Mouse (Mus musculus): Measurements from ENCODE around the gene H2afv. TPM values are rescaled to one million over a fixed set of nuclear protein-coding genes. Genes with fewer than 3 reads are reported as not detected.

Gene H2afv
- total and polyA plus RNA-seq, 3 experiments, result 46.6 to 73.2 (median 63.7) TPM

- in situ Hi-C loops (cut with MboI; ENCODE audit: low pct_ligation_motif_present, low pct_unique_long_range_greater_than_20kb, low sequenced_read_pairs), result no loop called here
Measured at GRCm38 (mm10) chr11:6486916-6487315, 42.7 kb upstream of the H2afv start.

GRCm38 (mm10) chr11:6484244-6484959 lies 40.2 kb upstream of the H2afv start:
- H3K36me3 ChIP-seq (replicated peaks in 1 of 2; ENCODE audit: control insufficient read depth in 1 of 2, insufficient read depth in 1 of 2, low read length in 1 of 2), result no peaks in the 10 kb centered on the region
- no peak for DNase-seq (ENCODE audit: extremely low read depth)
- dilution Hi-C loops (cut with MboI; ENCODE audit: extremely low pct_ligation_motif_present, extremely low pct_unique_long_range_greater_than_20kb, low sequenced_read_pairs), result no loop called here
- peaks cover 0 to 21% of the 10 kb centered on the region in 2 experiments; a peak in 2 of 4 replicates for H3K4me1 ChIP-seq (ENCODE audit: control insufficient read depth in 1 of 2, insufficient read depth in 2 of 2)
- TF ChIP-seq CHD1 (IDR thresholded peaks at IDR 0.05; ENCODE audit: low read depth, low read length) (no peak), UBTF (IDR thresholded peaks at IDR 0.05; ENCODE audit: low read depth, low read length) (no peak), ZKSCAN1 (IDR thresholded peaks at IDR 0.05; ENCODE audit: borderline replicate concordance, low read depth, low read length) (no peak), HCFC1 (IDR thresholded peaks at IDR 0.05; ENCODE audit: low read depth, low read length) (no peak), ZC3H11A (IDR thresholded peaks at IDR 0.05; ENCODE audit: low read depth, low read length) (no peak), JUN (IDR thresholded peaks at IDR 0.05; ENCODE audit: insufficient read depth, low read depth, low read length) (no peak), CTCF (conservative IDR thresholded peaks at IDR 0.05 in 1 of 2, IDR thresholded peaks at IDR 0.05 in 1 of 2; ENCODE audit: low read depth in 2 of 2, low read length in 2 of 2) (no peak), TCF12 (IDR thresholded peaks at IDR 0.05; ENCODE audit: low read depth, low read length) (no peak), POLR2A (IDR thresholded peaks at IDR 0.05; ENCODE audit: low read depth, low read length) (no peak), MXI1 (IDR thresholded peaks at IDR 0.05; ENCODE audit: low read depth, low read length) (no peak), IRF4 (IDR thresholded peaks at IDR 0.05; ENCODE audit: low read depth, low read length) (no peak), MAZ (IDR thresholded peaks at IDR 0.05; ENCODE audit: low read depth, low read length) (no peak), SMC3 (IDR thresholded peaks at IDR 0.05; ENCODE audit: low read depth, low read length) (no peak), CHD2 (IDR thresholded peaks at IDR 0.05; ENCODE audit: low read length) (no peak), RAD21 (IDR thresholded peaks at IDR 0.05; ENCODE audit: low read depth, low read length) (no peak), TBP (conservative IDR thresholded peaks at IDR 0.05; ENCODE audit: low read depth, low read length) (no peak), POLR2AphosphoS2 (IDR thresholded peaks at IDR 0.05; ENCODE audit: low read depth, low read length) (no peak)
- in situ Hi-C loops (cut with MboI; ENCODE audit: low pct_ligation_motif_present, low pct_unique_long_range_greater_than_20kb, low sequenced_read_pairs), result no loop called here
- no peak overlapping the region for H3K4me2 ChIP-seq (ENCODE audit: insufficient read depth, low read depth, poor library complexity, severe bottlenecking)
- no peaks in the 10 kb centered on the region for H3K79me2 ChIP-seq (replicated peaks; ENCODE audit: control insufficient read depth, extremely low read depth, insufficient read depth, poor library complexity, severe bottlenecking)
- H3K9ac ChIP-seq (ENCODE audit: insufficient read depth, low read depth), result no peak overlapping the region
- no peak overlapping the region for H3K27ac ChIP-seq (ENCODE audit: insufficient read depth, low read depth)
- H3K9me3 ChIP-seq (replicated peaks; ENCODE audit: low read length), result no peaks in the 10 kb centered on the region
- H3K4me3 ChIP-seq (replicated peaks in 1 of 3; ENCODE audit: low read depth in 2 of 3, low read length in 2 of 3, poor library complexity in 1 of 3), result no peak overlapping the region
- no peaks in the 10 kb centered on the region for H3K27me3 ChIP-seq (replicated peaks)

More at GRCm38 (mm10) chr11:6486916-6487315, 42.7 kb upstream of the H2afv start:
- no peaks in the 10 kb centered on the region for H3K36me3 ChIP-seq (replicated peaks in 1 of 2; ENCODE audit: control insufficient read depth in 1 of 2, insufficient read depth in 1 of 2, low read length in 1 of 2)
- no peak overlapping the region for H3K27ac ChIP-seq (ENCODE audit: insufficient read depth, low read depth)
- TF ChIP-seq ZKSCAN1 (IDR thresholded peaks at IDR 0.05; ENCODE audit: borderline replicate concordance, low read depth, low read length) (no peak), RCOR1 (conservative IDR thresholded peaks at IDR 0.05; ENCODE audit: low read depth, low read length) (no peak), USF1 (IDR thresholded peaks at IDR 0.05; ENCODE audit: low read depth, low read length) (no peak), NRF1 (IDR thresholded peaks at IDR 0.05; ENCODE audit: low read depth, low read length) (no peak), UBTF (IDR thresholded peaks at IDR 0.05; ENCODE audit: low read depth, low read length) (no peak), PAX5 (IDR thresholded peaks at IDR 0.05; ENCODE audit: low read length) (no peak), E2F4 (IDR thresholded peaks at IDR 0.05; ENCODE audit: insufficient replicate concordance, low read depth, low read length) (no peak), ELF1 (IDR thresholded peaks at IDR 0.05; ENCODE audit: low read depth, low read length) (no peak), MXI1 (IDR thresholded peaks at IDR 0.05; ENCODE audit: low read depth, low read length) (no peak), TCF12 (IDR thresholded peaks at IDR 0.05; ENCODE audit: low read depth, low read length) (no peak), ZC3H11A (IDR thresholded peaks at IDR 0.05; ENCODE audit: low read depth, low read length) (no peak), MEF2A (IDR thresholded peaks at IDR 0.05; ENCODE audit: borderline replicate concordance, low read depth, low read length) (no peak), ZNF384 (IDR thresholded peaks at IDR 0.05; ENCODE audit: low read depth, low read length) (no peak), EP300 (IDR thresholded peaks at IDR 0.05; ENCODE audit: low read length) (no peak), BHLHE40 (IDR thresholded peaks at IDR 0.05; ENCODE audit: low read depth, low read length) (no peak), HCFC1 (IDR thresholded peaks at IDR 0.05; ENCODE audit: low read depth, low read length) (no peak), NELFE (IDR thresholded peaks at IDR 0.05; ENCODE audit: low read depth, low read length) (no peak), RAD21 (IDR thresholded peaks at IDR 0.05; ENCODE audit: low read depth, low read length) (no peak)
- dilution Hi-C loops (cut with MboI; ENCODE audit: extremely low pct_ligation_motif_present, extremely low pct_unique_long_range_greater_than_20kb, low sequenced_read_pairs), result no loop called here
- H3K9ac ChIP-seq (ENCODE audit: insufficient read depth, low read depth), result no peak overlapping the region
- no peaks in the 10 kb centered on the region for H3K9me3 ChIP-seq (replicated peaks; ENCODE audit: low read length)
- H3K4me2 ChIP-seq (ENCODE audit: insufficient read depth, low read depth, poor library complexity, severe bottlenecking), result no peak overlapping the region
- no peaks in the 10 kb centered on the region for H3K27me3 ChIP-seq (replicated peaks)
- DNase-seq (ENCODE audit: extremely low read depth), result no peak
- peaks cover 0 to 22% of the 10 kb centered on the region in 2 experiments; a peak in 2 of 4 replicates for H3K4me1 ChIP-seq (ENCODE audit: control insufficient read depth in 1 of 2, insufficient read depth in 2 of 2)
- no peak overlapping the region for H3K4me3 ChIP-seq (replicated peaks in 1 of 3; ENCODE audit: low read depth in 2 of 3, low read length in 2 of 3, poor library complexity in 1 of 3)
- H3K79me2 ChIP-seq (replicated peaks; ENCODE audit: control insufficient read depth, extremely low read depth, insufficient read depth, poor library complexity, severe bottlenecking), result no peaks in the 10 kb centered on the region

All from CH12.LX (cell line).